Mouse (Mus musculus): ENCODE results near the gene Slc38a1.

Slc38a1 gene

DNA sequence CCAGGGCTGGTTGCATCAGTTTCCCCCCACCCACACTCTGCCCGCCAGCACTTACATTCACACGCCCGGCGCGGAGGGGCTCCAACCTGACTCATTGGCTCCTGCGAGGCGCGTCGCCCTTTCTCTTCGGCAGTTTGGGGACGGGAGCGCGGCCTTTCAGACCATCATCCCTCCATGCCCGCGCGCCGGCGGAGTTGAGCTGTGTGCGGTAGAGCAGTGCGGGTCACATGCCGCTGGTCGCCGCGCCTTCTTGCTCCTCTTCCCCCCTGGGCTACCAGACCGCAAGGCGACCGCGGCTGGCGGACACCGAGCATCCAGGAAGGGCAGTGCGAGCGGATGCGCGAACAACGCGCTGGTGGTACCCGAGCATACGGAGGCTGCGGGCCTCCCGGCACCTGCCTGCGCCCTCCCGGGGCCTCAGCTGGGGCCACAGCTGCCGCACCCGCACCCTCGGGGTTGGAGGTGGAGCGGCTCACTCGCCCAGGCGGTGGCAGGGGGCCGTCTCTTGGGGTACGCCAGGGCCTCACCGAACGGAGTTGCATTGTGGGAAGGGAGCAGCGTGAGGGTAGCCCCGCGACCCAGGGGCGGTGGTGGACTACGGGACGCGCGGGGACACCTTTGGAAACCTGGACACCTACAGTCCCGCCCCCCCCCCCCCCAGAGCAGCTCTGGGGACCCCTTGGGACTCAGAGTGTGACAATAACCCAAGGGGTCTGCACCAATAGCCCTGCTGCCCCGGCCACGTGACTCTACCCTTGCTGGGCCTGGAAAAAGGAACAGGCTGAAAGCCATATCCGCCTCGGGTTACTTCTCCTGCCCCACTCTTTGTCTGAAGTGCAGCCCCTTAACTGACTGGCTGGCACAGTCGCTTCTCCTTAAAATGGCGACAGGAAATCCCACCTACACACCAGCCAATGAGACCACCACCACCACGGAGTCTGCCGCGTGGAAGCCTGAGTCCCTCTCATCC is at the start of gene Slc38a1:
Slc38a1 (minus strand) TSS at position 478 of the 970 bp plus-strand sequence.
- peak; percentile 50 to 76 for DNase-seq (ENCODE audit: inconsistent age in 2 of 2, low spot score in 1 of 2)

GRCm38 (mm10) chr15:96692401-96692800 is 49.7 kb upstream of the Slc38a1 start:
- DNase-seq (ENCODE audit: inconsistent age in 2 of 2, low spot score in 1 of 2), result no peak

DNA sequence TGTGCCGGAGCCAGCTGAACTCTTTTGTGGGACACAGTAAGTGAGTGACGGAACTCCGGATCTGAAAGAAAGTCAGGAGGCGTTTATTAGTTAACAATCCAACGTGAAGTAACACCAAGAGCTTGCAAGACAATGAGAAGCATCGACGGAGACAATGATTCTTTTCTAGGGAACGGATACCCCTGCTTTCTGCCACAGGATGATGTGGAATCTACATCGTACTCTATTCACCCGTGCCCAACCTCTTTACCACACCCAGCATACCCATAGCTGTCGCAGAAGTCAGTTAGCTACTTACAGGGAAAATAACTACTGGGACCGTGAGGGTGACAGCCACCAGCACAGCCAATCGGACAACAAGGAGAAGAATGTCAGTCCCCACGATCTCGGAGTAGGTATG is 48.7 kb upstream of the Slc38a1 start:
- DNase-seq (ENCODE audit: inconsistent age in 2 of 2, low spot score in 1 of 2), result no peak

GRCm38 (mm10) chr15:96690829-96691228 is 48.1 kb upstream of the Slc38a1 start:
- DNase-seq (ENCODE audit: inconsistent age in 2 of 2, low spot score in 1 of 2), result no peak

DNA sequence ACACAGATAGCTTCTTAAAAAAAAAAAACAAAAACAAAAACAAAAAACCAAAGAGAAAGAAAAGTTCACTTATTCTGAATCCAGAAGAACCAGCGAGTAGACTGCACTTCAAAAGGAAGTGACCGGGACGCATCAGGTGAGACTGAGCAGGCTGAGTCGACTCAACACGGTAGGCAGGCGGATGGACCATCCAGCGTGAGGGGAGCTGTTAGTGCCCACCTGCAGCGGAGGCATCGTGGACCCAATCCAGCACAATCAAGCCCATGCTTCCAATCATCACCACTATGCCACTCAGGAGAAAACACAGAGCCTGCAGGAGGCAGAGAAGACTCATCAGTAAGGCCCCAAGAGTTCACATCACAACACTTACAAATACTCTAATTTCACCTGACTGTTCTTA is 47.2 kb upstream of the Slc38a1 start:
- no peak for DNase-seq (ENCODE audit: inconsistent age in 2 of 2, low spot score in 1 of 2)

GRCm38 (mm10) chr15:96688784-96689318 is 46.1 kb upstream of the Slc38a1 start:
- no peak for DNase-seq (ENCODE audit: inconsistent age in 2 of 2, low spot score in 1 of 2)

DNA sequence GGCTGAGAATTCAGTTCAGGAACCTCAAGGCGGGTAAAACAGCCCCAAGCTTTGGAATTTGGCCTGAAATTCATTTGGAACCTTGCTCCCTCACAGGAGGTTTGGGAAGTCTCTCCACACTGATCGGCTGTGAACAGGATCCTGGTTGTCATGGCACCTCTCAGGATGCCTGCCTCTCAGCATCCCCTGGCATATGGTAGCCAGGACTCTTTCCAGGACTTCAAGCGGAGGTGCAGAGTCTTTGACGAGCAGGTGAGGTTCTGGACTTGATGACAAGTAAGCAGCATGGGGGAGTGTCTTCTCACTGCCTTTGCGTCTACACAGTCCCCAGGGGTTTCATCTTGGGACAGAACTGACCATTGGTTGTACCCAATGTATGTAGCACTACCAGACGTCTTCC is 45.3 kb upstream of the Slc38a1 start:
- no peak for DNase-seq (ENCODE audit: inconsistent age in 2 of 2, low spot score in 1 of 2)

DNA sequence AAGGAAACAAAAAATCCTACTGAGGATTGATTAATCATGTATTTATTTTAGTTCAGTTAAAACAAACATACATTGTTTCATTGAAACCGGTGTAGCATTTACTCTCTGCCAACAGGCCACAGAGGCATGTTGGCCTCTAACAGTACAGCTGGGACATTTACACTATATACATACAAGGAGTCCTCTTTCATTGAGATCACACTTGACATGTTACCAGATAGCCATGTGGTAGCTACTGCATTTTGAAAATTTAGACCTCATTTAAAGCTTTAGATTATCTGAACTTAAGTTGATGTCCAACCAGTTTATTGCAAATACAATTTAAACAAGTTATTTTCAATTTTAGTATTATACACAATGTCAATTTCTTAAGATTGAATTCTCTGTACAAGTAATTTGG is 44.7 kb upstream of the Slc38a1 start:
- no peak for DNase-seq (ENCODE audit: inconsistent age in 2 of 2, low spot score in 1 of 2)

DNA sequence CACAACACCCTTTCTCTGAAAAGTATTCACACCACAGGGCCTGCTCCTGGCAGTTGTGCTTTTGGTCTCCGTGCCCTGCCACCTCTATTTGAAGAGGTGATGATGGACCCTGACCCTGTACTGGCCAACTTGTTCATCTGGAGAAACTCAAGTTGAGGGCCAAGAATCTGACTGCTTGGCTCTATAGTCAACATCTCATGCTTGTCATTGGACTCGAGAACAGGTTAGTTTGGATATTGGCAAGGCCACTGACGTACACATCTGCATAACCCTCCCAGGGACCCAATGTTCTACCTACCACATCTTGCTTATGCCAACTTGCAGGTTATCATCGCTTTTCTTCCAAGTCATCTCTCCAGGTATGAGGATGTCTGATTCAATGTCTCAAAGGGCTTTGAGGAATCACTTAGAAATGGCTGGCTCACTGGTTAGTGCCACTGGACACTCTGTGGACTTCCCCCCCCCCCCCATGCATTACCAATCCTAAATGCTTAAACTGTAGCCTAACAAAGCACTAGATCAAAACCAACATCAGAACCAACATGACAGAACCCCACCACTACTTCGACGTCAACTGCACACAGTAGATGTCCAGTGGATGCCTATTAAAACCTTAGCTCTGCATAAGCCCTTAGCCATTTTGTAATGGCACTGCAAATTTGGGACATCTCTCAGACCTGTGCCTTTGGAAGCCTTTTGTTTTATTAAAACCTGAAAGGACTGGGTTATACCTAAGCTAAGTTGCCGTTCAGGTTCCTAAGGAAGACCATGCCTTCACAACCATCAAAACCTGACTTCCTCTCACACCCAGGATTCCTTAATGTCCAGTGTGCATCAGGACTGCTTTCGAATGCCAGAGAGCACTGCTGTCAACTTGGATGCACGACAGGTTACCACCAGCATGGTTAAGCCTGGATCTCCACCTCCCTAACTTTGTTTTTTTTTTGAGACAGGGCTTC is 43.8 kb upstream of the Slc38a1 start:
- DNase-seq (ENCODE audit: inconsistent age in 2 of 2, low spot score in 1 of 2), result no peak

DNA sequence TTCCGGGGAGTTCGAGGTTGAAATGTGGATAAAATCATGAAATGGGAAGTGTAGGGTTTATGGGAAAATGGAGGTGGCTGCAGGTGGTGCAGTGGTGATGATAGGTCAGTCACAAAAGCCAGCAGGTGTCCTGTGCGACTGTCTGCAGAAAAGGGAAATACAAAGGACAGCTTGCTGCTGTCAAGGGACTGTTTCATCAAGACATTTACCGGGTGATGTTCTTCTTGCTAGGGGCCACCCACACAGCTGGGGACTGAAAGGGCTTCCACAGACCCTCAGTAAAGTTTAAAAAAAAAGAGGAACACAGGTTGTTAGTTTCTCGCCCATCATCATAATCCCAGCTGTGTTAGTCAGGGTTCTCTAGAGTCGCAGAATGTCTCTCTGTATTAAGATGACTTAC is 42.6 kb upstream of the Slc38a1 start:
- DNase-seq (ENCODE audit: inconsistent age in 2 of 2, low spot score in 1 of 2), result no peak

DNA sequence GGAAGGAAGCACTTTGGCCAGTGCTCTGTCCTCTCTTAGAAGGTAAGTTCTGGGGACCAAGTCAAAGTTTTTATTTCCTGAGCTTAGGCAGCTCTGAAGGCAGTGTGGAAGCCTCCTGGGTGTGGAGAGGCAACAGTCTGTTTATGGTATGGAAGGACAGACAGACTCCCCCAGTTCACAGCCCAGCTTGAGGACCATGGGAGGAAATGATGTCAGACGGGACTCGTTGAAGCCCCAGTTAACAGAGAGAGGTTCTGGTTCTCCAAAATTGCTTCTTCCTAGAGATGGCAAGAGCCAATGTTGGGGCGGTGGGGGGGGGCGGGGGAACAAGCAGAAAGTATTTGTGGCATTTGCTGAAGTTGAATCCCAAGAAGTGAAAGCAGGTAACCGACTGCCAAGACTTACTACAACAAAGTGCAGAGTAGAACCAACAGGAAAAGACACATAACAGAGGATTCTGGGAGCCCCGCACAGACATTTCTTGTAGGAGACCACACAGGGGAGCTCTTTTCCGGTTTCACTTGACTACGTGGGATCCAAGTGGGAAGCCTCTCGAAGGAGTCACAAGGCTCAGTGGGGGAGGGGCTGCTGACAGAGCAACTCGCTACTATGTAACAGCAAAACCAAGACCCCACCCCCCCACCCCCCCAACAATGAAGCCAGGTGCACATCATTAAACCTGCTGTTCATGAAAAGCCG is 41.6 kb upstream of the Slc38a1 start:
- peak in 1 of 2 experiments; percentile 58 for DNase-seq (ENCODE audit: inconsistent age in 2 of 2, low spot score in 1 of 2)

GRCm38 (mm10) chr15:96678871-96679773 is 36.4 kb upstream of the Slc38a1 start:
- no peak for DNase-seq (ENCODE audit: inconsistent age in 2 of 2, low spot score in 1 of 2)

GRCm38 (mm10) chr15:96676518-96676917 is 33.8 kb upstream of the Slc38a1 start:
- peak; percentile 59 to 83 for DNase-seq (ENCODE audit: inconsistent age in 2 of 2, low spot score in 1 of 2)

DNA sequence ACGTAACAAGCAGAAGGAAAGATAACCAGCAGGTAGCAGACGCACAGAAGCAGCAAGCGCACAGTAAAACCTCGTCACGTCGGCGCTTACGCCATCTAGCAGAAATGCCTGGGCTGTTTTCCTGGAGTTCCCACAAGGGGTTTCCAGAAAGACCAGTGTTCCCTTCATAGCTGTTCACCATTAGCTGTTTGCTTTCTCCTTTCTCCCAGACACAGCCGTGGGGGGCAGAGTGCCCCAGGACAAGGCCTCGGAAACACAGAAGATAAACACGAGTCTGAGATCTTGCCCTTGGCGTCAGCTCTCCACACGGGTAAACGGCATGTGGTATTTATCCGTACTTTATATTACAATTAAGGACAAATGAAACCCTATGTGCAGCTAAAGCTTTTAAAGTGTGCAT is 33.0 kb upstream of the Slc38a1 start:
- no peak for DNase-seq (ENCODE audit: inconsistent age in 2 of 2, low spot score in 1 of 2)

- no peak for DNase-seq (ENCODE audit: inconsistent age in 2 of 2, low spot score in 1 of 2)
These were observed 32.3 kb upstream of the Slc38a1 start for GRCm38 (mm10) chr15:96675055-96675454.

DNA sequence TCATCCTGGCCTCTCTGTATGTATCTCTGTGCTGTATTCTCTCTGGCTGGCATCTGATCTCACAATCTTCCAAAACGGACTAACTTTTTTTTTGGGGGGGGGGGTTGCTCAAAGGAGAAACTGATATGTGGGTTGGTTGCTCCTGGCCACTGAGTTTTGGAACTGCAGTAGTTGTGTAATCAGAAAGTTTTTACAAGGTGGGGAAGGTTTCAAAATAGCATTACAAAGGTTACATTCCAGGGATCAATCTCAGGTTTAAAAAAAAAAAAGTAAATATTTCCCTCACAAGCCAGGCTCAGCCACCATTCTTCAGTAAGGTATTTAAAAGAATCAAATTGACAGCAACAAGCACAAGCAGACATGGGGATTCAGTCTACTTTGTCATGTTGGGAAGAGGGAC is 31.4 kb upstream of the Slc38a1 start:
- no peak for DNase-seq (ENCODE audit: inconsistent age in 2 of 2, low spot score in 1 of 2)

DNA sequence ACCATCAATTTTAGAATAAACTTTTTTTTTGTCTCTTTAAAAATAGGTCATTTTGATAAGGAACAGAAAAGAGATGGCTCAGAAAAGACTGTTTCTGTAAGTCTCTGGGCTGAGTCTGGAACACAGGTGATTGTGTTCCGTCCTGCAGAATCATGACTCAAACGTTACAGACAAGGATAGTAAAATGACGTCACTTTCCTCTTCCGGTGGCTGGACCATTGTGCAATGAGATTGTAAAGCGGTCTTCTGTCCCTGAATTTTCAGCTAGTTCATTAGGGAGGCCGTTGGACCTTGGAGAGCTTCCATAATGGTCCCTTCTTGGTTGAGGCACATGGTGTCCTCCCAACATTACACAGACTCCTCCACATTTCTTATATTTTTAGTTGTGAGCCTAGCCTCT is 27.0 kb upstream of the Slc38a1 start:
- DNase-seq (ENCODE audit: inconsistent age in 2 of 2, low spot score in 1 of 2), result no peak

DNA sequence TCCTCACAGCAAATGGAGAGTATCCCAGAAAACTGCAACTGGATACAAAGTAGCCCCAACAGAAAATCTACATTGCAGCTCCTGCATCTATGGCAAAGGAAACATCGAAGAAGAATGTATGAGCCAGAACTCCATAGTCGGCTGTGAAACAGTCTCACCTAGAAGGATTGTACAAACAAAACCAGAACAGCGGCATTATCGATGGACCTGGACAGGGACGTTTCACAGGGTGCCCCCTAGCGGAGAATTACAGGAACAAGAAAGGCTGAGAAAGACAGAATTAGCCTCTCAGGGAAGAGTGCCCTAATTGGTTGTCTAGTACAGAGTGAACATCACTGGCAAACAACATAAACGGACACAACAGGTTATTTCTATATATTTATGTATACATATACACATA is 23.9 kb upstream of the Slc38a1 start:
- peak; percentile 51 to 89 for DNase-seq (ENCODE audit: inconsistent age in 2 of 2, low spot score in 1 of 2)

DNA sequence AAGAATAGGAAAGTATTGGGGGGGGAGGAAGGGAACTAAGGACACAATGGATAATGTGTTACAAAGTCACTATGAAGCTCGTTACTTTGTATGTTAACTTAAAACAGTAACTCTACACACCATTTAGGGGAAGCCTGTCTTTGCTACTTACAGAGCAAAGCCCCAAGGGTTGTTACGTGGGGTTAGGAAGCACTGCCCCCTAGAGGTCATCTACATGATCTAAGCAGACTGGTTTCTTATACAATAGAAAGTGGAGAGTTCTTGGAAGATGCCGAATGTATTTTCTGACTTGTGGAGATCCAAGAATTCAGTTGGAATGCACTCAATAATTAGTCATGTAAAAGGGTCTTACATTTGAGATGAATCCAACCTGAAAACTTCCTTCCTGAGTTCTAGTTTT is 23.2 kb upstream of the Slc38a1 start:
- DNase-seq (ENCODE audit: inconsistent age in 2 of 2, low spot score in 1 of 2), result peak; percentile 66 to 92

Data from adrenal gland, adult (tissue).